Mouse (Mus musculus): Measurements from ENCODE around the gene Pla2g5. TPM values are rescaled to one million over a fixed set of nuclear protein-coding genes. Genes with fewer than 3 reads are reported as not detected.
"Not testable (repeated sequence)": the region's sequence is repeated elsewhere in the genome, so short reads cannot be mapped to it uniquely, and the experiment has no call there.

Pla2g5 gene
- polyA plus RNA-seq, 1 experiment from 2014 or later = 0.14 TPM

DNA sequence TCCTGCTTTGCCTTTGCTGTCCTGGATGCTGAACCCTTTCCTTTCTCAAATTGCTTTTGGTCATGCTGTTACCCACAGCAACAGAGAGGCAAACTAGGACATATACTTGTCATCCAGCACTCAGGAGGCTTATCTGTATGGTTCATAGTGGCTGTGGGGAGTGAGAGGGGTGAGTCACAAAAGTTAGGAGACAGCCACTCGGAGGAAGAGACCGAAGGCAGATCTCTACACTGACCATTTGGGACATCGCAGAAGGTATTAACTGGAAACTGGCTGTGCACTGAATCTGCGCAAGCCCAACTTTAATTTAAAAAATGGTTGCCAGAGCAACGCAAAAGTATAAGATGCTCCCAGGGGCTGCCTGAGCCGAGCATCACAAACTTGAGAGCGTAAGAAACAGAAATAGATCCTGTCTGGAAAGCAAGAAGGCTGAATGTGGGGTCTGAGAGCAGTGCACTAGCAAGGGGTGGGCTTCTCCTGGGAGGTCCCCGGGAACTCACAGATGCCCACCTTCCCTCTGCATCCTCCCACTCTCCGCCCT is 8.1 kb downstream of the Pla2g5 start:
- no peaks in the 10 kb centered on the region; the same call in 1 of the 2 replicates for H3K9me3 ChIP-seq
- no peaks in the 10 kb centered on the region for H3K27me3 ChIP-seq
- WGBS = 83% methylated on average over 9 of the region's 9 CpGs
- H3K4me2 ChIP-seq (replicated peaks) = no peak overlapping the region
- no peak for ATAC-seq (ENCODE audit: low FRiP score, low read depth)
- peaks cover 5% of the 10 kb centered on the region; the same call in 1 of the 2 replicates for H3K4me1 ChIP-seq
- no peak overlapping the region for H3K27ac ChIP-seq
- H3K4me3 ChIP-seq = no peak overlapping the region
- no peaks in the 10 kb centered on the region for H3K36me3 ChIP-seq
- no peak overlapping the region for H3K9ac ChIP-seq

DNA sequence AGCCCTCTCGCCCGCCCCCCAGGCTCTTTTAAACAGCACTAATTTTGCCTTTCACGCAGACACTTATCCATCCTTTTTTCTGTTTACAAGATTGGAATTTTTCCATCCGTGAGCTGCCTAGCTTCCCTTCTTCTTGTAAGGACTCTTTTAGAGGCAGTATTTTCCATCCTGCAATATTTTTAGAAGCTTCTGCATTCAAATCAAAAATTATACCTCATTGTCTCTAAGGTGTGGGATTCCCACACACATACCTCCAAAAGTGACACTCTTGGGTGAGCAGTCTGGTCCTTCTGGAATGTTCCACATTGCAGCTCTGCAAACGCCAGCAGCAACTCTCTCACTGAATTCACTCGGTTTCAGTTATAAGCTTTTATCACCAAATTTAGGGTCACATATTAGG is 10.3 kb downstream of the Pla2g5 start:
- WGBS = 61% methylated on average over 6 of the region's 6 CpGs
- Histone ChIP-seq H3K27ac (no peak overlapping the region), H3K4me3 (no peak overlapping the region), H3K9ac (no peak overlapping the region), H3K9me3 (no peaks in the 10 kb centered on the region; the same call in 1 of the 2 replicates), H3K4me2 (replicated peaks) (no peak overlapping the region), H3K36me3 (no peaks in the 10 kb centered on the region), H3K4me1 (no peaks in the 10 kb centered on the region), H3K27me3 (no peaks in the 10 kb centered on the region)
- no peak for ATAC-seq (ENCODE audit: low FRiP score, low read depth)

DNA sequence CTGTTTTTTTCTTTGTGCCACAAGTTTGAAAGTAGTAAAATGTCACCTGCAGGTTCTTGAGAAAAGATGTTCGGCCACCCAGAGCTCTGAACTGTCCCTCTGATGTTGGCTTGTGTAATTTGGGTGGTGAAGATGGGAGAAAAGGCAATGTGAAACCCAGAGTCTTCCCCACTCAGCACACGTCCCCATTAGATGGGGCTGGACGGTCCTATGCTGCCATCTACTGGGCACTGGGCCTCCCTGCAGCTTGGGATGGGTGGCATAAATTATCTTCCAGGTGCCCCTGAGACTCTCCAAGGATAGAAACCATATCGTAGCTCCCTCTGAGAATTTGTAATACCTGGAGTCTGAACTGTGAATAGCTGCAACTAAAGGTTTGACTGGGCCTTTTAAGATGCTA is 11.8 kb downstream of the Pla2g5 start:
- H3K36me3 ChIP-seq = no peaks in the 10 kb centered on the region
- H3K9me3 ChIP-seq = no peaks in the 10 kb centered on the region
- no peak overlapping the region for H3K27ac ChIP-seq
- H3K4me1 ChIP-seq = no peaks in the 10 kb centered on the region
- H3K27me3 ChIP-seq = no peaks in the 10 kb centered on the region
- H3K9ac ChIP-seq = no peak overlapping the region
- no peak overlapping the region for H3K4me2 ChIP-seq (replicated peaks)
- H3K4me3 ChIP-seq = no peak overlapping the region
- no peak for ATAC-seq (ENCODE audit: low FRiP score, low read depth)
- 6% methylated on average over 4 of the region's 4 CpGs for WGBS

DNA sequence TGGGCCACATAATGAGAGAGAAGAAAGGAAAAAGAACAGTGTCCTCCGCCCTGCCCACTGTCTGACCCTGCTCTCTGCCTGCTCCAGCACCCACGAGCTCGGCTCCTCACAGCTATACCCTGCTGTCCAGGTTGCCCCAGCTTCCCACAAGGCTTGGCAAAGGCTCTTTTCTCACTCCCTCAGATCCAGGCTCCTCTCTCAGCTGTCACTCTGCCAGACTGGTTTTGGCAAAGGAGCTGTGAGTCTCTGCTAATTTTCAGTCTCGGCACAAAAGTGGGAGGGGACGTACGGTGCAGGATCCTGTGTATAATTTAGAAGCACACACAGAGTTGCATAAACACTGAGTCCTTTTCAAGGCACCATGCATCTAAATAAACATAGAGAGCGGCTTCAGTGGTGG is 21.9 kb downstream of the Pla2g5 start:
- Histone ChIP-seq H3K4me3 (no peak overlapping the region), H3K4me2 (replicated peaks) (no peak overlapping the region), H3K27me3 (no peaks in the 10 kb centered on the region), H3K36me3 (no peaks in the 10 kb centered on the region), H3K27ac (no peak overlapping the region), H3K9me3 (peaks cover 18% of the 10 kb centered on the region), H3K4me1 (no peaks in the 10 kb centered on the region), H3K9ac (no peak overlapping the region)
- ATAC-seq (ENCODE audit: low FRiP score, low read depth) = no peak
- WGBS = 84% methylated on average over 7 of the region's 7 CpGs

GRCm38 (mm10) chr4:138840726-138841125 is 22.6 kb downstream of the Pla2g5 start:
- Histone ChIP-seq H3K27ac (no peak overlapping the region), H3K4me1 (no peaks in the 10 kb centered on the region), H3K9ac (no peak overlapping the region), H3K36me3 (no peaks in the 10 kb centered on the region), H3K4me2 (replicated peaks) (no peak overlapping the region), H3K4me3 (no peak overlapping the region), H3K9me3 (peaks cover 18% of the 10 kb centered on the region), H3K27me3 (no peaks in the 10 kb centered on the region)
- 83% methylated on average over 8 of the region's 8 CpGs for WGBS
- ATAC-seq (ENCODE audit: low FRiP score, low read depth) = no peak

DNA sequence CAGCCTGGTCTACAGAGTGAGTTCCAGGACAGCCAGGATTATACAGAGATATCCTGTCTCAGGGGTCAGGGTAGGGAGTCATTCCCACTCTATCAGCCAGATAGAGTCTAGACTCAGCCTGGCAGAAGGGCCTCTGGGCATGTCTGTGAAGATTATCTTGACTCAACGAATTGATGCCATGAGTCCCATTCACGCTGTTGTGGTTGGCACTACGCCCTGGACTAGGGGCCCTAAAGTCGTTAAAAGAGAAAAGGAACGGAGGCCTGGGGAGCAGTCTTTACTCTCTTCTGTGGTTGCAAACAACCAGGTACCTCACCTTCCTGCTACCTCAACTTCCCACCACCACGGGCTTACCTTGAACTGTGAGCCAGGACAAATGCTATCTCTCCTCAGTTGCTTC is 23.5 kb downstream of the Pla2g5 start:
- Histone ChIP-seq H3K27me3 (no peaks in the 10 kb centered on the region), H3K9ac (no peak overlapping the region), H3K9me3 (peaks cover 14% of the 10 kb centered on the region), H3K4me2 (replicated peaks) (no peak overlapping the region), H3K27ac (no peak overlapping the region), H3K36me3 (no peaks in the 10 kb centered on the region), H3K4me3 (no peak overlapping the region), H3K4me1 (no peaks in the 10 kb centered on the region)
- no peak for ATAC-seq (ENCODE audit: low FRiP score, low read depth)
- 68% methylated on average over 6 of the region's 6 CpGs for WGBS

GRCm38 (mm10) chr4:138827147-138827546 is 36.1 kb downstream of the Pla2g5 start:
- Histone ChIP-seq H3K9ac (no peak overlapping the region), H3K27ac (no peak overlapping the region), H3K4me1 (peaks cover 33% of the 10 kb centered on the region), H3K4me2 (replicated peaks) (no peak overlapping the region), H3K9me3 (peaks cover 13% of the 10 kb centered on the region), H3K4me3 (no peak overlapping the region), H3K36me3 (no peaks in the 10 kb centered on the region), H3K27me3 (peaks cover 19% of the 10 kb centered on the region)
- ATAC-seq (ENCODE audit: low FRiP score, low read depth) = no peak
- WGBS = 37% methylated on average over 11 of the region's 11 CpGs

- H3K9ac ChIP-seq = no peak overlapping the region
- no peak overlapping the region for H3K27ac ChIP-seq
- H3K4me1 ChIP-seq = peaks cover 33% of the 10 kb centered on the region
- no peak for ATAC-seq (ENCODE audit: low FRiP score, low read depth)
- peaks cover 12% of the 10 kb centered on the region for H3K27me3 ChIP-seq
- H3K4me2 ChIP-seq (replicated peaks) = peak overlapping the region; percentile 34; the same call in 1 of the 2 replicates
- peaks cover 13% of the 10 kb centered on the region for H3K9me3 ChIP-seq
- H3K4me3 ChIP-seq = no peak overlapping the region
- no peaks in the 10 kb centered on the region for H3K36me3 ChIP-seq
- WGBS = 8% methylated on average over 18 of the region's 18 CpGs
Observed at GRCm38 (mm10) chr4:138825751-138826567, 37.3 kb downstream of the Pla2g5 start.

DNA sequence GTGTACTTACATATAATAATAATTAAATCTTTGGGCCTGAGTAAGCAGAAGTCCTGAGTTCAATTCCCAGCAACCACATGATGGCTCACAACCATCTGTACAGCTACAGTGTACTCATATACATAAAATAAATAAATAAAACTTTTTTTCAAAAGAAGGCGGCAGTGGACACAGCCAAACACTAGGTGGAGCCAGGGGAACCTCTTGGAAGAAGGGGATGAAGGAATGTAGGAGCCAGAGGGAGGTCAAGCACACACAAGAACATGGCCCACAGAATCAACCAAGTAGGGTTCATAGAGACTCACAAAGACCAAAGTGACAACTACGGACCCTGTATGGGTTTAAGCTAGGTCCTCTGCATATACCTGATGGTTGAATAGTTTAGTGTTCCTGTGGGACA is 38.6 kb downstream of the Pla2g5 start:
- no peak overlapping the region for H3K4me2 ChIP-seq (replicated peaks)
- peaks cover 13% of the 10 kb centered on the region for H3K9me3 ChIP-seq
- H3K27me3 ChIP-seq = peaks cover 12% of the 10 kb centered on the region
- ATAC-seq (ENCODE audit: low FRiP score, low read depth) = no peak
- H3K4me1 ChIP-seq = peaks cover 22% of the 10 kb centered on the region
- H3K36me3 ChIP-seq = no peaks in the 10 kb centered on the region
- 84% methylated on average over 2 of the region's 2 CpGs for WGBS
- no peak overlapping the region for H3K4me3 ChIP-seq
- H3K27ac ChIP-seq = no peak overlapping the region
- H3K9ac ChIP-seq = no peak overlapping the region

DNA sequence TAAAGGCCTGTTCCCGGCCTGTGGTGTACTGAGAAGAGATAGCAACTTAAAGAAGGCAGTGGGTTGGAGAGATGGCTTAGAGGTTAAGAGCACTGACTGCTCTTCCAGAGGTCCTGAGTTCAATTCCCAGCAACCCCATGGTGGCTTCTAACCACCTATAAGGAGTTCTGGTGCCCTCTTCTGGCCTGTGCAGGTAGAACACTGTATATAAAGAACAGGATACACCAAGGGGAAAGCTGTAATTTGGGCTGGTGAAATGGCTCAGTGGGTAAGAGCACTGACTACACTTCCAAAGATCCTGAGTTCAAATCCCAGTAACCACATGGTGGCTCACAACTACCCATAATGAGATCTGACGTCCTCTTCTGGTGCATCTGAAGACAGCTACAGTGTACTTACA is 39.1 kb downstream of the Pla2g5 start:
- peaks cover 13% of the 10 kb centered on the region for H3K9me3 ChIP-seq
- H3K27ac ChIP-seq; H3K4me3 ChIP-seq; H3K9ac ChIP-seq; ATAC-seq (ENCODE audit: low FRiP score, low read depth); H3K36me3 ChIP-seq; H3K4me2 ChIP-seq (replicated peaks): not testable (repeated sequence)
- H3K27me3 ChIP-seq = peaks cover 12% of the 10 kb centered on the region
- 80% methylated on average over 2 of the region's 2 CpGs for WGBS
- H3K4me1 ChIP-seq = peaks cover 21% of the 10 kb centered on the region

GRCm38 (mm10) chr4:138821036-138821435 is 42.2 kb downstream of the Pla2g5 start:
- H3K9ac ChIP-seq = no peak overlapping the region
- no peak overlapping the region for H3K4me3 ChIP-seq
- ATAC-seq (ENCODE audit: low FRiP score, low read depth) = no peak
- H3K4me2 ChIP-seq (replicated peaks) = no peak overlapping the region
- peaks cover 13% of the 10 kb centered on the region for H3K9me3 ChIP-seq
- 73% methylated on average over 2 of the region's 2 CpGs for WGBS
- H3K4me1 ChIP-seq = peaks cover 11% of the 10 kb centered on the region
- no peaks in the 10 kb centered on the region for H3K36me3 ChIP-seq
- H3K27ac ChIP-seq = no peak overlapping the region
- no peaks in the 10 kb centered on the region for H3K27me3 ChIP-seq

DNA sequence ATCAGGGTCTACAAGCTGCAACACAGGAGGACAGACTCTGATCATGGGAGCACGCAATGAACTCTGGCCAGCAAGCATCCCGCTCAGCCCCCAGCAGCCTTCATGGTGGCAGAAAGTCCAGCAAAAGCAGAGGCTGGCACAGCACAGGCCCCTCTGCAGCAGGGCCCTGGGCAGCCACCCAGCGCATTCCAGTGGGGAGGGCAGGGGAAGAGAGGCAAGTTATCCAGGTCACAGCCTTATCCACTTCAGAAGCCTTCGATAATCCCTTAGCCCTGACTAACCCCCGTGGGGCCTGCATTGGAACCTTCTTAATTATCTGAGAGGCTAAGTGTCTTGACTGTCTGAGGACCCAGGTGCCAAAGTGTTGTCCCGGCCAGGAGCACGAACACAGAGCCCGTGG is 44.2 kb downstream of the Pla2g5 start:
- Histone ChIP-seq H3K36me3 (no peaks in the 10 kb centered on the region), H3K4me3 (no peak overlapping the region), H3K27ac (no peak overlapping the region), H3K4me2 (replicated peaks) (no peak overlapping the region), H3K4me1 (peaks cover 8% of the 10 kb centered on the region), H3K27me3 (no peaks in the 10 kb centered on the region), H3K9ac (no peak overlapping the region), H3K9me3 (peaks cover 13% of the 10 kb centered on the region)
- no peak for ATAC-seq (ENCODE audit: low FRiP score, low read depth)
- WGBS = 33% methylated on average over 8 of the region's 8 CpGs

DNA sequence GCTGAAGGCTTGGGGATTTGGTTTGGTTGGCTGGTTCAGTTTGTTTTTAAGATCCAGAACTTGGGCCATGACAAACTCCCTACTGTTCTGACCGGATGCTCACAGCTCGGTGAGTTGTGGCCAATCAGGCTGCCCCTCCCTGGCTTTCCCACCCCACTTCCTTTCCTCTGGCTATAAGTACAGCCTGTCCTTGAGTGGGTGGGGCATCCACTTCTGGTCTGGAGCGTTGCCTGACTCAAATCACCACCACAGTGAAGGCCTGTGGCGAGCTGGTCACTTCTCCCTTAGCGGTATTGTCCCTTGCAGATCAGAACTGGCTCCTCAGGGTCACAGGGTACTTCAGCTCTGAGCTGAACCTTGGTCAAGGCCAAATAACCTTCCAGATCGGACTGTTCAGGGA is 45.5 kb downstream of the Pla2g5 start:
- H3K4me1 ChIP-seq = peaks cover 8% of the 10 kb centered on the region
- H3K27ac ChIP-seq = no peak overlapping the region
- peaks cover 3% of the 10 kb centered on the region for H3K9me3 ChIP-seq
- 79% methylated on average over 6 of the region's 6 CpGs for WGBS
- H3K4me3 ChIP-seq = no peak overlapping the region
- no peak overlapping the region for H3K4me2 ChIP-seq (replicated peaks)
- no peak overlapping the region for H3K9ac ChIP-seq
- no peak for ATAC-seq (ENCODE audit: low FRiP score, low read depth)
- H3K27me3 ChIP-seq = no peaks in the 10 kb centered on the region
- no peaks in the 10 kb centered on the region for H3K36me3 ChIP-seq

Measured in limb, embryonic 13.5 days (tissue).